Mouse (Mus musculus) midbrain, embryonic 15.5 days (tissue): ENCODE results near the gene Snx9. TPM values are rescaled to one million over a fixed set of nuclear protein-coding genes. Genes with fewer than 3 reads are reported as not detected.

Source experiments
- ATAC-seq: fragments of 200-750 bp; cut with Nextera tagmentation; replicated peaks from 2 replicates; pipeline ENCODE4 v1.8.0; 2017; ENCODE audit warnings: moderate TSS enrichment
- H3K27ac ChIP-seq: fragments of 300-500 bp; sonication (generic); 2 replicates; pipeline ENCODE4 v1.5.1; 2015; ENCODE audit warnings: mild to moderate bottlenecking, inconsistent platforms
- H3K27me3 ChIP-seq: fragments of 300-500 bp; sonication (generic); replicated peaks from 2 replicates; pipeline ENCODE4 v1.6.1; 2015; ENCODE audit warnings: inconsistent platforms
- H3K36me3 ChIP-seq: fragments of 300-500 bp; sonication (generic); replicated peaks from 2 replicates; pipeline ENCODE4 v1.6.1; 2015; ENCODE audit warnings: inconsistent platforms
- H3K4me1 ChIP-seq: fragments of 300-500 bp; sonication (generic); 2 replicates; pipeline ENCODE4 v1.6.1; 2015; ENCODE audit warnings: inconsistent platforms
- H3K4me2 ChIP-seq: fragments of 300-500 bp; sonication (generic); 2 replicates; pipeline ENCODE4 v1.6.1; 2015; ENCODE audit warnings: inconsistent platforms, mild to moderate bottlenecking, moderate library complexity
- H3K4me3 ChIP-seq: fragments of 300-500 bp; sonication (generic); 2 replicates; pipeline ENCODE4 v1.5.1; 2015; ENCODE audit warnings: mild to moderate bottlenecking, inconsistent platforms
- H3K9ac ChIP-seq: fragments of 300-500 bp; sonication (generic); 2 replicates; pipeline ENCODE4 v1.6.1; 2015; ENCODE audit warnings: mild to moderate bottlenecking, inconsistent platforms
- H3K9me3 ChIP-seq: fragments of 300-500 bp; sonication (generic); 2 replicates; pipeline ENCODE4 v1.6.1; 2016; ENCODE audit warnings: inconsistent platforms
- WGBS: fragments of 180-500 bp; shearing (Covaris S2); methylation state at CpG from one replicate; pipeline ENCODE4 v1.1.7; 2015; ENCODE audit warnings: mixed read lengths; 5-methylcytosine and 5-hydroxymethylcytosine counted together
- polyA plus RNA-seq: library from polyadenylated mRNA; unstranded; fragments of >200 nt; fragmentation: Nextera tagmentation; extraction: Ambion mirVana; gene quantifications from 2 replicates; pipeline ENCODE4 v1.2.1, GENCODE M21; 2015

Snx9 gene
- polyA plus RNA-seq, 1 experiment from 2014 or later: 6.9 TPM

GRCm38 (mm10) chr17:5969246-5969645, 128.1 kb downstream of the Snx9 start:
- H3K4me3 ChIP-seq: no peak overlapping the region
- no peaks in the 10 kb centered on the region for H3K9me3 ChIP-seq
- H3K9ac ChIP-seq: no peak overlapping the region
- H3K4me1 ChIP-seq: no peaks in the 10 kb centered on the region
- H3K27ac ChIP-seq: no peak overlapping the region
- no peaks in the 10 kb centered on the region for H3K36me3 ChIP-seq
- 40% methylated on average over 3 of the region's 3 CpGs for WGBS
- no peak overlapping the region for H3K4me2 ChIP-seq
- peak; percentile 58; the same call in 1 of the 2 replicates for ATAC-seq
- H3K27me3 ChIP-seq: no peaks in the 10 kb centered on the region

GRCm38 (mm10) chr17:5970298-5970821, 129.2 kb downstream of the Snx9 start:
- no peak overlapping the region for H3K4me2 ChIP-seq
- H3K9ac ChIP-seq: no peak overlapping the region
- no peak overlapping the region for H3K4me3 ChIP-seq
- no peaks in the 10 kb centered on the region for H3K9me3 ChIP-seq
- H3K27ac ChIP-seq: no peak overlapping the region
- no peaks in the 10 kb centered on the region for H3K36me3 ChIP-seq
- no peaks in the 10 kb centered on the region for H3K27me3 ChIP-seq
- H3K4me1 ChIP-seq: 0 out of 2 replicates have a peak, but pooled peaks cover under 1% of the 10 kb centered on the region
- WGBS: 88% methylated on average over 5 of the region's 5 CpGs
- no peak for ATAC-seq

GRCm38 (mm10) chr17:5973536-5973935, 132.4 kb downstream of the Snx9 start:
- Histone ChIP-seq H3K27ac (no peak overlapping the region), H3K36me3 (no peaks in the 10 kb centered on the region), H3K4me2 (no peak overlapping the region), H3K9me3 (no peaks in the 10 kb centered on the region), H3K27me3 (no peaks in the 10 kb centered on the region), H3K4me1 (peaks cover 15% of the 10 kb centered on the region; the same call in 1 of the 2 replicates), H3K9ac (no peak overlapping the region), H3K4me3 (no peak overlapping the region)
- ATAC-seq: no peak
- 73% methylated on average over 8 of the region's 8 CpGs for WGBS

- Histone ChIP-seq H3K27ac (no peak overlapping the region), H3K4me1 (peaks cover 15% of the 10 kb centered on the region; the same call in 1 of the 2 replicates), H3K9ac (no peak overlapping the region), H3K36me3 (no peaks in the 10 kb centered on the region), H3K27me3 (no peaks in the 10 kb centered on the region), H3K4me2 (peak overlapping the region; percentile 4; the same call in 1 of the 2 replicates), H3K4me3 (no peak overlapping the region), H3K9me3 (no peaks in the 10 kb centered on the region)
- 53% methylated on average over 23 of the region's 23 CpGs for WGBS
- 0 out of 2 replicates have a peak, but pooled peaks have one; percentile 39 for ATAC-seq
Observed at GRCm38 (mm10) chr17:5975099-5975977, 134.2 kb downstream of the Snx9 start.

GRCm38 (mm10) chr17:5976221-5977055, 135.3 kb downstream of the Snx9 start:
- 78% methylated on average over 20 of the region's 20 CpGs for WGBS
- Histone ChIP-seq H3K4me1 (peaks cover 15% of the 10 kb centered on the region; the same call in 1 of the 2 replicates), H3K4me2 (no peak overlapping the region), H3K4me3 (no peak overlapping the region), H3K9me3 (no peaks in the 10 kb centered on the region), H3K27me3 (no peaks in the 10 kb centered on the region), H3K36me3 (no peaks in the 10 kb centered on the region), H3K9ac (no peak overlapping the region), H3K27ac (no peak overlapping the region)
- ATAC-seq: no peak

- Histone ChIP-seq H3K27ac (no peak overlapping the region), H3K4me2 (no peak overlapping the region), H3K4me1 (peaks cover 15% of the 10 kb centered on the region; the same call in 1 of the 2 replicates), H3K36me3 (no peaks in the 10 kb centered on the region), H3K9me3 (no peaks in the 10 kb centered on the region), H3K4me3 (no peak overlapping the region), H3K9ac (no peak overlapping the region), H3K27me3 (no peaks in the 10 kb centered on the region)
- ATAC-seq: no peak
- WGBS: 55% methylated on average over 16 of the region's 16 CpGs
Observed at GRCm38 (mm10) chr17:5977056-5977920, 136.2 kb downstream of the Snx9 start.

- no peak overlapping the region for H3K4me3 ChIP-seq
- H3K4me1 ChIP-seq: peaks cover 15% of the 10 kb centered on the region; the same call in 1 of the 2 replicates
- H3K9me3 ChIP-seq: no peaks in the 10 kb centered on the region
- ATAC-seq: no peak
- 61% methylated on average over 8 of the region's 8 CpGs for WGBS
- no peak overlapping the region for H3K27ac ChIP-seq
- no peak overlapping the region for H3K9ac ChIP-seq
- no peak overlapping the region for H3K4me2 ChIP-seq
- no peaks in the 10 kb centered on the region for H3K27me3 ChIP-seq
- no peaks in the 10 kb centered on the region for H3K36me3 ChIP-seq
Observed at GRCm38 (mm10) chr17:5977921-5978504, 136.9 kb downstream of the Snx9 start.

GRCm38 (mm10) chr17:5978505-5979077, 137.5 kb downstream of the Snx9 start:
- WGBS: 82% methylated on average over 10 of the region's 10 CpGs
- Histone ChIP-seq H3K9ac (no peak overlapping the region), H3K4me1 (peaks cover 15% of the 10 kb centered on the region; the same call in 1 of the 2 replicates), H3K4me2 (no peak overlapping the region), H3K27ac (no peak overlapping the region), H3K4me3 (no peak overlapping the region), H3K36me3 (no peaks in the 10 kb centered on the region), H3K9me3 (no peaks in the 10 kb centered on the region), H3K27me3 (no peaks in the 10 kb centered on the region)
- ATAC-seq: no peak

GRCm38 (mm10) chr17:5980860-5981259, 139.7 kb downstream of the Snx9 start:
- Histone ChIP-seq H3K4me1 (peaks cover 9% of the 10 kb centered on the region; the same call in 1 of the 2 replicates), H3K4me3 (no peak overlapping the region), H3K27me3 (no peaks in the 10 kb centered on the region), H3K27ac (no peak overlapping the region), H3K9ac (no peak overlapping the region), H3K9me3 (no peaks in the 10 kb centered on the region), H3K36me3 (no peaks in the 10 kb centered on the region), H3K4me2 (no peak overlapping the region)
- WGBS: 42% methylated on average over 6 of the region's 6 CpGs
- no peak for ATAC-seq
